Mouse (Mus musculus) erythroblast, adult 5-6 weeks (primary cell): ENCODE results near the gene Thrsp. TPM values are rescaled to one million over a fixed set of nuclear protein-coding genes. Genes with fewer than 3 reads are reported as not detected.
A peak's percentile ranks its signal among the peaks of the same experiment; 100 is the strongest.

ENCODE experiments used
- ATAC-seq: replicated peaks from 2 replicates; pipeline ENCODE4 v1.8.0; 2016; ENCODE audit warnings: moderate number of reproducible peaks, mild to moderate bottlenecking, moderate TSS enrichment, inconsistent platforms; ENCODE audit not compliant: poor library complexity, low FRiP score, severe bottlenecking
- total RNA-seq, 2 experiments: library from RNA; stranded (forward) in 1 of 2; stranded (reverse) in 1 of 2; fragments of 150-400 nt in 1 of 2; fragments of 200-764, 138-1000 nt in 1 of 2; gene quantifications; 2 replicates each; pipeline versions ENCODE4 v1.2.3 to v1.2.4; 2015 to 2017; ENCODE audit warnings: low replicate concordance in 2 of 2

The Thrsp gene
- total RNA-seq, 2 experiments from 2014 or later, result not detected

- no peak for ATAC-seq
Measured at GRCm38 (mm10) chr7:97420406-97420805, 2.9 kb upstream of the Thrsp start.

DNA sequence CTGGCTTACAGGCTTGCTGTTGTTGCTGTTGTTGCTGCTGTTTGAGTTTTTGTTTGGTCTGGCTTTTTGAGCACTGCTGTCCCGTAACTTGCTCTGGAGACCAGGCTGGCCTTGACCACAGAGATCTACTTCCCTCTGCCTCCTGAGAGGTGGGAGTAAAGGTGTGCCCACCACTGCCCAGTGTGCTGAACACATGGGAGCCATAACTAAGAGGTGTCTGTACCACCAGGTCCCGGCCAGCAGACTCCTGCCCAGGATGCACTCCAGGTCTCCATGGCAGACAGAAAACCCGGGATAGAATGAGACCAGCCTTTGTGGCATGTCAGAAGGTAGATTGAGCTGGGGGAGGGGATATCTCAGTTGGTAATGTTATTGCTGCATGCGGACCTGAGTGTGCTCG lies 1.6 kb upstream of the Thrsp start:
- ATAC-seq, result no peak

GRCm38 (mm10) chr7:97418717-97419116 lies 1.2 kb upstream of the Thrsp start:
- ATAC-seq, result no peak

DNA sequence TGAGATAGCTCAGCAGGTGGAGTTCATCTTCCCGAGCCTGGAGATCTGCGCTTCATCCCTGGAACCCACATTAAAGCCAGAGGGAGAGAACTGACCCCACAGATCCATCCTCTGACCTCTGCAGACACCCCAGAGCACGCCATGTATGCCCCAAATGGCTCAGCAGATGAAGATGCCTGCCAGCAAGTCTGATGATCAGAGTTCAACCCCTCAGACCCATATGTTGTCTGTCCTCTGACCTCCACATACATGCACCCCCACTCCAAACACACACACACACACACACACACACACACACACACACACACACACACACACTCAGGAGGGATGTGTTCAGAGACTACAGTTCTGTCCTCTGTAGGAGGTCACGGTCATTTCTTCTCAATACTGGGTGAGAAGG lies 1.1 kb downstream of the Thrsp start:
- no peak for ATAC-seq

- no peak for ATAC-seq
Measured at GRCm38 (mm10) chr7:97414915-97415687, 2.4 kb downstream of the Thrsp start.

DNA sequence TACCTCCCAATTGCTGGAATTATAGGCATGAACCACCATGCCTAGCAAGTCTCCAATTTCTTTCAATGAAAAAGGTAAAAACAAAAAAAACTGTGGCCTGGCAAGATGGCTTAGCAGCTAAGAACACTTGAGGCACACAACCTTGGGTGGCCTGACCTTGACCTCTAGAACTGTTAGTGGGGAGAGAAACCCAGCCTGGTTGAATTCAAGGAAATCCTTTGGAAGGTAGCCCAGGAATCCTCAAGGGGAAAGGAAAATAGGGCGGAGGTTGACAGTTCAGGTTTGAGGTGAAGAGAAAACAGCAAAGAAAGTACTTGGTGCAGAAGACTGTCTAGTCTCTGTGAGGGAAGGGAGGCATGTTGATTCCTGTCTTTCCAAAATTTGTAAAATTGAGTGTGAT lies 3.1 kb downstream of the Thrsp start:
- ATAC-seq, result no peak

GRCm38 (mm10) chr7:97413981-97414380 lies 3.5 kb downstream of the Thrsp start:
- no peak for ATAC-seq

- no peak for ATAC-seq
Measured at GRCm38 (mm10) chr7:97411575-97411974, 6.0 kb downstream of the Thrsp start.

- no peak for ATAC-seq
Measured at GRCm38 (mm10) chr7:97411106-97411505, 6.4 kb downstream of the Thrsp start.

GRCm38 (mm10) chr7:97407145-97407544 lies 10.4 kb downstream of the Thrsp start:
- ATAC-seq, result no peak

- ATAC-seq, result peak; percentile 94
Measured at GRCm38 (mm10) chr7:97399960-97400715, 17.4 kb downstream of the Thrsp start, which contains the start of gene Ndufc2. Ndufc2 (plus strand) TSS chr7:97400003.

DNA sequence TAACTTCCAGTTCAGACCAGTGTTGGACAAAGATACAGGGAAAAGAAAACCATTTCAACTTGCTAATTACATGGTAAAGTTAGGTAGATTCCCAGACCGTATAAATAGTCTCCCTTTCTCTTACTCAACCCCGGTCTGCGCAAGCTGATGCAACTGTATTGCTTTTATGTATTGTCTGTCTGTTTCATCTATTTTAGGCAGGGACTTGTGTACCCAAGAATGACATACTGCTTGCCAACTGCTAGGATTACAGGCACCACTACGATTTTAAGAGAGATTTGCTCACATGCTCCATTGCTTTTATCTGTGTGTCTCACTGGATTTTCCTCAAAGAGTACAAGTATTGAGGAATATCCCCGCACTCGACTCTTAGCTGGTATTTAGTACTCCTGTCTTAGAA lies 18.6 kb downstream of the Thrsp start:
- no peak for ATAC-seq

DNA sequence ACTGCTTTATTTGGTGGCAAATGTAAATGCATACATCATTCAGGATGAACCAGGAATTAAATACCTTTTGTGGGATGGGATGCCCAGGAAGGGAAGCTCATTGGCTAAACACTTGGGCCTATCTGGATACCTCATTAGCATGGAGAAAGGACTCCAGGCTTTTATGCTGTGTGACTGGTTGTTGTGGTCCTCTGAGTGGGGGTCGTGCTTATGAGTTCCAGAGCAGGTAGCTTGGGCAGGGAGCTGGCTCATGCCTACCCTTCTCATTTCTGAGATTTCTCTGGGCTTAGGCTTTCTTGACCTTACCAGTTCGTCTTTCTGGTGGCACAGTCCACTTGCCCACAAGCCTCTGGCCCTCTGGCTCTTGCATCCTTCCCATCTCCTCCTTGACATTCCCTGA lies 23.2 kb downstream of the Thrsp start:
- no peak for ATAC-seq

GRCm38 (mm10) chr7:97392079-97392445 lies 25.5 kb downstream of the Thrsp start:
- no peak for ATAC-seq

- no peak for ATAC-seq
Measured at GRCm38 (mm10) chr7:97391293-97392078, 26.0 kb downstream of the Thrsp start.

GRCm38 (mm10) chr7:97388541-97388940 lies 29.0 kb downstream of the Thrsp start:
- no peak for ATAC-seq

GRCm38 (mm10) chr7:97387561-97388147 lies 29.9 kb downstream of the Thrsp start:
- ATAC-seq, result no peak

- ATAC-seq, result no peak
Measured at GRCm38 (mm10) chr7:97386806-97387370, 30.6 kb downstream of the Thrsp start.

GRCm38 (mm10) chr7:97386106-97386805 lies 31.3 kb downstream of the Thrsp start:
- ATAC-seq, result no peak
